Mouse (Mus musculus) limb, embryonic 15.5 days (tissue): ENCODE measurements around the gene Tgif1. TPM values are rescaled to one million over a fixed set of nuclear protein-coding genes. Genes with fewer than 3 reads are reported as not detected.

Experiments used
- ATAC-seq: fragments of 200-750 bp; cut with Nextera tagmentation; 2 replicates; pipeline ENCODE4 v1.8.0; 2017; ENCODE audit warnings: low read depth, moderate TSS enrichment; ENCODE audit not compliant: insufficient number of reproducible peaks, low FRiP score, low TSS enrichment
- H3K27ac ChIP-seq: fragments of 300-500 bp; sonication (generic); 2 replicates; pipeline ENCODE4 v1.5.1; 2015; ENCODE audit warnings: moderate library complexity, mild to moderate bottlenecking, inconsistent platforms
- H3K27me3 ChIP-seq: fragments of 300-500 bp; sonication (generic); 2 replicates; pipeline ENCODE4 v1.6.1; 2015; ENCODE audit warnings: inconsistent platforms
- H3K36me3 ChIP-seq: fragments of 300-500 bp; sonication (generic); 2 replicates; pipeline ENCODE4 v1.6.1; 2015; ENCODE audit warnings: inconsistent platforms
- H3K4me1 ChIP-seq: fragments of 300-500 bp; sonication (generic); 2 replicates; pipeline ENCODE4 v1.6.1; 2015; ENCODE audit warnings: inconsistent platforms
- H3K4me2 ChIP-seq: fragments of 300-500 bp; sonication (generic); 2 replicates; pipeline ENCODE4 v1.6.1; 2015; ENCODE audit warnings: mild to moderate bottlenecking, inconsistent platforms
- H3K4me3 ChIP-seq: fragments of 300-500 bp; sonication (generic); 2 replicates; pipeline ENCODE4 v1.5.1; 2015; ENCODE audit warnings: mild to moderate bottlenecking, inconsistent platforms
- H3K9ac ChIP-seq: fragments of 300-500 bp; sonication (generic); 2 replicates; pipeline ENCODE4 v1.6.1; 2015; ENCODE audit warnings: inconsistent platforms
- H3K9me3 ChIP-seq: fragments of 300-500 bp; sonication (generic); 2 replicates; pipeline ENCODE4 v1.6.1; 2016; ENCODE audit warnings: inconsistent platforms
- WGBS: fragments of 180-500 bp; shearing (Covaris S2); methylation state at CpG from one replicate; pipeline ENCODE4 v1.1.7; 2015; 5-methylcytosine and 5-hydroxymethylcytosine counted together
- polyA plus RNA-seq: library from polyadenylated mRNA; unstranded; fragments of >200 nt; fragmentation: Nextera tagmentation; extraction: Ambion mirVana; gene quantifications from 2 replicates; pipeline ENCODE4 v1.2.1, GENCODE M21; 2015

The Tgif1 gene
- polyA plus RNA-seq, 1 experiment from 2014 or later = 64.6 TPM

- no peak overlapping the region for H3K9ac ChIP-seq
- WGBS = 16% methylated on average over 7 of the region's 7 CpGs
- ATAC-seq = no peak
Measured at GRCm38 (mm10) chr17:70881194-70881593, 27.8 kb upstream of the Tgif1 start.

GRCm38 (mm10) chr17:70878237-70878636, 24.9 kb upstream of the Tgif1 start:
- Histone ChIP-seq H3K4me3 (no peak overlapping the region), H3K27me3 (no peaks in the 10 kb centered on the region), H3K4me1 (peaks cover 8% of the 10 kb centered on the region), H3K9ac (no peak overlapping the region), H3K27ac (no peak overlapping the region), H3K4me2 (no peak overlapping the region), H3K36me3 (no peaks in the 10 kb centered on the region), H3K9me3 (no peaks in the 10 kb centered on the region)
- ATAC-seq = no peak

More at GRCm38 (mm10) chr17:70881194-70881593, 27.8 kb upstream of the Tgif1 start:
- no peak overlapping the region for H3K4me3 ChIP-seq
- H3K4me2 ChIP-seq = no peak overlapping the region
- no peaks in the 10 kb centered on the region for H3K27me3 ChIP-seq
- H3K4me1 ChIP-seq = peaks cover 5% of the 10 kb centered on the region; the same call in 1 of the 2 replicates
- H3K27ac ChIP-seq = no peak overlapping the region
- no peaks in the 10 kb centered on the region for H3K9me3 ChIP-seq
- H3K36me3 ChIP-seq = no peaks in the 10 kb centered on the region

GRCm38 (mm10) chr17:70873778-70874124, 20.4 kb upstream of the Tgif1 start:
- H3K4me1 ChIP-seq = peaks cover 6% of the 10 kb centered on the region
- no peak overlapping the region for H3K4me3 ChIP-seq
- H3K4me2 ChIP-seq = peak overlapping the region; percentile 35; the same call in 1 of the 2 replicates
- no peak overlapping the region for H3K9ac ChIP-seq
- ATAC-seq = no peak
- 64% methylated on average over 7 of the region's 7 CpGs for WGBS
- no peaks in the 10 kb centered on the region for H3K9me3 ChIP-seq
- no peaks in the 10 kb centered on the region for H3K36me3 ChIP-seq
- no peaks in the 10 kb centered on the region for H3K27me3 ChIP-seq
- no peak overlapping the region for H3K27ac ChIP-seq

- no peaks in the 10 kb centered on the region for H3K36me3 ChIP-seq
- peaks cover 6% of the 10 kb centered on the region for H3K4me1 ChIP-seq
- H3K9me3 ChIP-seq = no peaks in the 10 kb centered on the region
- peak overlapping the region; percentile 35 for H3K4me2 ChIP-seq
- H3K27me3 ChIP-seq = no peaks in the 10 kb centered on the region
- ATAC-seq = no peak
- no peak overlapping the region for H3K9ac ChIP-seq
- 38% methylated on average over 21 of the region's 21 CpGs for WGBS
- no peak overlapping the region for H3K4me3 ChIP-seq
- H3K27ac ChIP-seq = no peak overlapping the region
Measured at GRCm38 (mm10) chr17:70872936-70873777, 19.8 kb upstream of the Tgif1 start.

- no peaks in the 10 kb centered on the region for H3K36me3 ChIP-seq
- H3K4me2 ChIP-seq = no peak overlapping the region
- H3K27me3 ChIP-seq = no peaks in the 10 kb centered on the region
- no peak overlapping the region for H3K9ac ChIP-seq
- H3K27ac ChIP-seq = no peak overlapping the region
- peaks cover 6% of the 10 kb centered on the region for H3K4me1 ChIP-seq
- H3K4me3 ChIP-seq = no peak overlapping the region
- WGBS = 21% methylated on average over 14 of the region's 14 CpGs
- no peak for ATAC-seq
- no peaks in the 10 kb centered on the region for H3K9me3 ChIP-seq
Measured at GRCm38 (mm10) chr17:70872094-70872929, 19.0 kb upstream of the Tgif1 start.

GRCm38 (mm10) chr17:70871676-70872075, 18.3 kb upstream of the Tgif1 start:
- no peak overlapping the region for H3K27ac ChIP-seq
- H3K4me1 ChIP-seq = peaks cover 6% of the 10 kb centered on the region
- H3K9ac ChIP-seq = no peak overlapping the region
- no peaks in the 10 kb centered on the region for H3K36me3 ChIP-seq
- no peak for ATAC-seq
- no peaks in the 10 kb centered on the region for H3K27me3 ChIP-seq
- no peak overlapping the region for H3K4me3 ChIP-seq
- H3K4me2 ChIP-seq = no peak overlapping the region
- 58% methylated on average over 5 of the region's 5 CpGs for WGBS
- H3K9me3 ChIP-seq = no peaks in the 10 kb centered on the region

GRCm38 (mm10) chr17:70870581-70870980, 17.2 kb upstream of the Tgif1 start:
- H3K9ac ChIP-seq = no peak overlapping the region
- 84% methylated on average over 4 of the region's 4 CpGs for WGBS
- H3K27ac ChIP-seq = no peak overlapping the region
- no peaks in the 10 kb centered on the region for H3K36me3 ChIP-seq
- no peak for ATAC-seq
- H3K4me3 ChIP-seq = no peak overlapping the region
- no peak overlapping the region for H3K4me2 ChIP-seq
- peaks cover 6% of the 10 kb centered on the region for H3K4me1 ChIP-seq
- H3K9me3 ChIP-seq = no peaks in the 10 kb centered on the region
- no peaks in the 10 kb centered on the region for H3K27me3 ChIP-seq

GRCm38 (mm10) chr17:70868577-70869229, 15.4 kb upstream of the Tgif1 start:
- no peak overlapping the region for H3K9ac ChIP-seq
- no peak overlapping the region for H3K27ac ChIP-seq
- H3K4me2 ChIP-seq = no peak overlapping the region
- no peaks in the 10 kb centered on the region for H3K36me3 ChIP-seq
- no peak for ATAC-seq
- H3K4me1 ChIP-seq = peaks cover 6% of the 10 kb centered on the region
- no peaks in the 10 kb centered on the region for H3K9me3 ChIP-seq
- 74% methylated on average over 5 of the region's 5 CpGs for WGBS
- H3K4me3 ChIP-seq = no peak overlapping the region
- no peaks in the 10 kb centered on the region for H3K27me3 ChIP-seq

- no peaks in the 10 kb centered on the region for H3K27me3 ChIP-seq
- H3K9me3 ChIP-seq = no peaks in the 10 kb centered on the region
- WGBS = 79% methylated on average over 6 of the region's 6 CpGs
- no peaks in the 10 kb centered on the region for H3K4me1 ChIP-seq
- H3K27ac ChIP-seq = no peak overlapping the region
- no peak overlapping the region for H3K4me3 ChIP-seq
- ATAC-seq = no peak
- no peak overlapping the region for H3K4me2 ChIP-seq
- no peak overlapping the region for H3K9ac ChIP-seq
- H3K36me3 ChIP-seq = no peaks in the 10 kb centered on the region
Measured at GRCm38 (mm10) chr17:70866538-70867114, 13.3 kb upstream of the Tgif1 start.

GRCm38 (mm10) chr17:70866029-70866428, 12.7 kb upstream of the Tgif1 start:
- H3K4me3 ChIP-seq = no peak overlapping the region
- H3K9me3 ChIP-seq = no peaks in the 10 kb centered on the region
- H3K4me1 ChIP-seq = no peaks in the 10 kb centered on the region
- no peaks in the 10 kb centered on the region for H3K36me3 ChIP-seq
- no peak overlapping the region for H3K4me2 ChIP-seq
- WGBS = 84% methylated on average over 5 of the region's 5 CpGs
- no peaks in the 10 kb centered on the region for H3K27me3 ChIP-seq
- no peak overlapping the region for H3K9ac ChIP-seq
- ATAC-seq = no peak
- H3K27ac ChIP-seq = no peak overlapping the region

GRCm38 (mm10) chr17:70865060-70865604, 11.8 kb upstream of the Tgif1 start:
- no peak overlapping the region for H3K9ac ChIP-seq
- no peak overlapping the region for H3K4me2 ChIP-seq
- H3K27ac ChIP-seq = no peak overlapping the region
- WGBS = 72% methylated on average over 10 of the region's 10 CpGs
- H3K27me3 ChIP-seq = no peaks in the 10 kb centered on the region
- H3K4me1 ChIP-seq = no peaks in the 10 kb centered on the region
- H3K4me3 ChIP-seq = no peak overlapping the region
- no peaks in the 10 kb centered on the region for H3K9me3 ChIP-seq
- ATAC-seq = no peak
- H3K36me3 ChIP-seq = no peaks in the 10 kb centered on the region
